Mouse (Mus musculus): ENCODE data around the gene Cd300lf. TPM values are rescaled to one million over a fixed set of nuclear protein-coding genes. Genes with fewer than 3 reads are reported as not detected.

Gene Cd300lf
- polyA plus RNA-seq, 1 experiment from 2014 or later = 0.97 TPM

DNA sequence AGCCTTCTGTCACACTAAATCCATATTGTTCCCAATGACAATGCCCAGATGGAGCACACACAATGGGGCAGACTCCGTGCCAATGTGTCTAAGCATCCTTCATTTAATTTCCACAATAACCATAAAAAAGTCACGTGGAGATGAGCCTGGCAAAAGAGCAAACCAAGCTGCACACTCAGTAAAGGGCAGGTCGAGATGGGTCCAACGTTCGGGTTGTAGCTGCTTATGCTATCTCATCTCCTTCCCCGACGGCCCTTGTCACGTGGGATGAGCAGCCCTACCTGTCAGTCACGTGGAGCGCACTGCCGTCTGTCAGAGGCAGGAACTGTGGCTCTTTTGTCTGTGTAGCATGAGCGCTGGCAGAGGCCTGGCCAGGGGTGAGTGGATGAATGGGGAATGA lies 49.2 kb downstream of the Cd300lf start:
- no peaks in the 10 kb centered on the region for H3K4me1 ChIP-seq (replicated peaks)
- H3K27ac ChIP-seq = no peak overlapping the region
- H3K9ac ChIP-seq = no peak overlapping the region
- peaks cover 20% of the 10 kb centered on the region for H3K27me3 ChIP-seq
- WGBS (ENCODE audit: insufficient replicate concordance) = 33% methylated on average over 12 of the region's 12 CpGs
- no peaks in the 10 kb centered on the region for H3K36me3 ChIP-seq
- no peak for DNase-seq
- H3K4me3 ChIP-seq (replicated peaks) = no peak overlapping the region
- no peaks in the 10 kb centered on the region for H3K9me3 ChIP-seq (replicated peaks)
- ATAC-seq (ENCODE audit: low read depth) = no peak
- no peak overlapping the region for H3K4me2 ChIP-seq

DNA sequence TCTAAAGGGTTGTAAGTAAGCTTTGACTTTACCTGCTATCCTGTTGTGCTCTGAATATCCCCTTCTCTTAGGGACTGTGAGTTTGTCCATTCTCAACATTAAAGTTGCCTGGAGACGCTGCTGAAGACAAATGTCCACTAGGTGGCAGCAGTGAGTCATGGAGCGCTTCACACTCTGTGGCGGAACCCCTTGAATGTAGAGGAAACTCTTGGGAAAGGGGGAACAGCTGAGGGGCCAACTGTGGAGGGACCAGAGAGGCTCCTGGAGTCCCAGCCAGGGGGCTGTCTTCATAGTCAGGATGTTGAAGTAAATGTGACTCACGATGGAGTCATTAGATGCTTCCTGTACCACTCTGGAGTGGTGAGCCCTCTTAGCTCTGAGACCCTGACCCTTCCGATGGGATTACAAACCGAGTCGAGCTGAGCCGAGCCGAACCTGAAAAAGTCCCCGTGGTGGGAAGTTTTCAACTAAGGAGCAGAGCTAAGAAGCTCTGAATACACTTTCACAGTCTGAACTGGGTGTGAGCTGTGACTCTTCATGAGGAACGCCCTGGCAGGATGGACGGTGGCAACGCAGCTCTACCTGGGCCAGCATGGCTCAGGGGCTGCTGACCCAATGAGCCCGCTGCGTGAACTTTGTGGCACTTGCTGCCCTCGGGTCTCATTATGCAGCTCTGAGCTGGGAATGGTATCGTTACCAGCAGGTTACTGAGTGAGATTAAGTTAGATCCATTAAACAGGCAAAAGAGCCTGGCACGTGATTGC lies 50.2 kb downstream of the Cd300lf start:
- H3K27me3 ChIP-seq = peaks cover 16% of the 10 kb centered on the region
- H3K9me3 ChIP-seq (replicated peaks) = no peaks in the 10 kb centered on the region
- no peak overlapping the region for H3K27ac ChIP-seq
- H3K9ac ChIP-seq = no peak overlapping the region
- ATAC-seq (ENCODE audit: low read depth) (no peak), DNase-seq (peak; percentile 38)
- WGBS (ENCODE audit: insufficient replicate concordance) = 31% methylated on average over 18 of the region's 18 CpGs
- no peak overlapping the region for H3K4me2 ChIP-seq
- 0 out of 2 replicates have a peak, but pooled peaks cover 5% of the 10 kb centered on the region for H3K4me1 ChIP-seq (replicated peaks)
- no peaks in the 10 kb centered on the region for H3K36me3 ChIP-seq
- no peak overlapping the region for H3K4me3 ChIP-seq (replicated peaks)

DNA sequence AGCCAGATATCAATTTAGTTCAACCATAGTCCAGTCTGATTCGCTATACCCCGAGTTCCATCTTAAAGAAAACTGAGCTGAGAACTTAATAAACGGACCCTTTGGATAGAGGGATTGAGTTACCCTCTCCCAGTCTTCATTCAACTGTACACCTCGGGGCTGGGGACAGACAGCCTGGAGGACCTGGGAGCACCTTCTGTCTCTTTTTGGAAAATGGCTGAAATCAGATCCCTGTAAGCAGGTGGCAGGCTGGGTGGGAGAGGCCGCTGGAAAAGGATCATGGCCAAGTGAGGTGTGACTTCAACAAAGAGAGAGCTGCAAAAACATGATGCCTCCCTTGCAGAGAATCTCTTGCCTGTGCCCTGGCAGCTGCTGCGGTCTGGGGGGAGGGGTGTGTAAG lies 51.6 kb downstream of the Cd300lf start:
- ATAC-seq (ENCODE audit: low read depth) (no peak), DNase-seq (no peak)
- H3K4me1 ChIP-seq (replicated peaks) = 0 out of 2 replicates have a peak, but pooled peaks cover 8% of the 10 kb centered on the region
- H3K4me2 ChIP-seq = no peak overlapping the region
- no peak overlapping the region for H3K4me3 ChIP-seq (replicated peaks)
- H3K36me3 ChIP-seq = no peaks in the 10 kb centered on the region
- peaks cover 16% of the 10 kb centered on the region for H3K27me3 ChIP-seq
- H3K9ac ChIP-seq = no peak overlapping the region
- no peaks in the 10 kb centered on the region for H3K9me3 ChIP-seq (replicated peaks)
- H3K27ac ChIP-seq = no peak overlapping the region
- 52% methylated on average over 6 of the region's 6 CpGs for WGBS (ENCODE audit: insufficient replicate concordance)

DNA sequence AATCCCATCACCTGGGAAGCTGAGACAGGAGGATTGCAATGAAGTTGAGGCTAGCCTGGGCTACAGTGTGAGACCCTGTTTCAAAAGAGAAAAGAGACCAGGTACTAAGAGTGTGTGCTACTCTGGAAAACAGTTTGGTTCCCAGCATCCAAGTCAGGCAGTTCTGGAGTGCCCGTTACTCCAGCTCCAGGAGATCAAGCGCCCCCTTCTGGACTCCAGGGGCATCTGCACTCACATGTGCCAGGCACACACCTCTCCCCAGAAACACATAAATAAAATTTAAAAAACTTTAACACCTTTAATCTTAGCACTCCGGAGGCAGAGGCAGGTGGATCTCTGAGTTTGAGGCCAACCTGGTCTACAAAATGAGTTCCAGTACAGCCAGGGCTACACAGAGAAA lies 52.4 kb downstream of the Cd300lf start:
- DNase-seq (no peak), ATAC-seq (ENCODE audit: low read depth) (no peak)
- Histone ChIP-seq H3K9me3 (replicated peaks) (no peaks in the 10 kb centered on the region), H3K9ac (no peak overlapping the region), H3K36me3 (no peaks in the 10 kb centered on the region), H3K27me3 (peaks cover 16% of the 10 kb centered on the region), H3K4me3 (replicated peaks) (no peak overlapping the region), H3K4me2 (no peak overlapping the region), H3K27ac (no peak overlapping the region), H3K4me1 (replicated peaks) (peaks cover 9% of the 10 kb centered on the region)
- 42% methylated on average over 3 of the region's 3 CpGs for WGBS (ENCODE audit: insufficient replicate concordance)

DNA sequence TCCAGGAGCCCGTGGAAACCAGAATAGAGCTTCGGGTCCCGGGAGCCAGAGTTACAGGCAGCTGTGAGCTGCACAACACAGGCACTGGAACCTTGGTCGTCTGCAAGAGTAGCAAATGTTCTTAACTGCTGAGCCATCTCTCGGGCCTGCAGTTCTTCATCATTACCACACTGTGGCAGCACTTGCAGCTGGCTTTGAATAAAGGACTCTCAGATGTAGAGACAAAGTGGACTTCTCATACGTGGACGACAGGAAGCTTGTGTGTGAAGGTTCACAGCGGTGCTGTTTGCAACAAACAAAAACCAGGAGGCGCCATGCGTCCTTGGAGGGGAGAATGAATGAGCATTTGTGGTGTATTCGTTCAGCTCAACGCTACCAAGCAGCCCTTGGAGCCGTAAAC lies 52.9 kb downstream of the Cd300lf start:
- H3K4me3 ChIP-seq (replicated peaks) = no peak overlapping the region
- ATAC-seq (ENCODE audit: low read depth) (no peak), DNase-seq (no peak)
- no peak overlapping the region for H3K27ac ChIP-seq
- peaks cover 16% of the 10 kb centered on the region for H3K27me3 ChIP-seq
- H3K4me1 ChIP-seq (replicated peaks) = peaks cover 14% of the 10 kb centered on the region
- H3K4me2 ChIP-seq = no peak overlapping the region
- no peak overlapping the region for H3K9ac ChIP-seq
- 19% methylated on average over 13 of the region's 13 CpGs for WGBS (ENCODE audit: insufficient replicate concordance)
- H3K9me3 ChIP-seq (replicated peaks) = no peaks in the 10 kb centered on the region
- no peaks in the 10 kb centered on the region for H3K36me3 ChIP-seq

DNA sequence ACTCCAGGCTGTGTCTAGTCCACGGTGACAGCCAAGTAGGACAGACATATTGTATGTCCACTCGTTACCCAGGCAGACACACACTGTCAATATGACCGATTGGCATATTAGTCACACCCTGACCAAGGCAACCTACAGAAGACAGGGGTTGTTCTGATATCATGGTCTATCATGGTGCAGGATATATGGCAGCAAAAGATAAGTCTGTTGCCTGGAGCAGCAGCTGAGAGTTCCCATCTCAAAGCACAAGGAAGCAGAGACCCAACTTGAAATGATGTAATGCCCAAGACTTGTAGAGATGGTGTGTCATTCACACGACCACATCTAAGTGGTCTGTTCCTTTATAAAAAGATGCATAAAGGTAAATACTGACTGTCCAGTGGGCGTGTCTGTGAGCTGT lies 55.1 kb downstream of the Cd300lf start:
- Histone ChIP-seq H3K27ac (no peak overlapping the region), H3K27me3 (peaks cover 2% of the 10 kb centered on the region; the same call in 1 of the 2 replicates), H3K9me3 (replicated peaks) (no peaks in the 10 kb centered on the region), H3K36me3 (no peaks in the 10 kb centered on the region), H3K4me1 (replicated peaks) (peaks cover 25% of the 10 kb centered on the region), H3K4me3 (replicated peaks) (no peak overlapping the region), H3K9ac (no peak overlapping the region), H3K4me2 (no peak overlapping the region)
- WGBS (ENCODE audit: insufficient replicate concordance) = 40% methylated on average over 5 of the region's 5 CpGs
- ATAC-seq (ENCODE audit: low read depth) (no peak), DNase-seq (no peak)

DNA sequence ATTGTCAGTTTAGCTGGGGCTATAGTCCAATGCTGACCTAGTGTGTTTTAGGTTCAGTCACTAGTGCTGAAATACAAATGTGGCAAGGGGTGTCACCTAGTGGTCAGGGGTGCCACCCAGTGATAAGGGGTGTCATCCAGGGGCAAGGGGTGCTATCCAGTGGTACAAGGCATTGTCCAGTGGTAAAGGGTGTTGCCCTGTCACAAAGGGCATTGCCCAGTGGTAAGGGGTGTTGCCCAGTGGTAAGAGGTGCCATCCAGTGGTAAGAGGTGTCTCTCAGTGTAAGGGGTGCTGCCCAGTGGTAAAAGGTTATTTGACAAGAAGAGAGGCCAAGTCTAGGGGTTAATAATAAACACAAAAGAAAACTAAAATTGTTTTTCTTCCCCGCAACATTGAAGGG lies 56.4 kb downstream of the Cd300lf start:
- no peak overlapping the region for H3K4me2 ChIP-seq
- H3K9me3 ChIP-seq (replicated peaks) = no peaks in the 10 kb centered on the region
- 86% methylated on average over 1 of the region's 1 CpGs for WGBS (ENCODE audit: insufficient replicate concordance)
- H3K9ac ChIP-seq = no peak overlapping the region
- no peaks in the 10 kb centered on the region for H3K27me3 ChIP-seq
- ATAC-seq (ENCODE audit: low read depth) (no peak), DNase-seq (no peak)
- no peak overlapping the region for H3K27ac ChIP-seq
- H3K36me3 ChIP-seq = no peaks in the 10 kb centered on the region
- peaks cover 25% of the 10 kb centered on the region for H3K4me1 ChIP-seq (replicated peaks)
- H3K4me3 ChIP-seq (replicated peaks) = no peak overlapping the region

DNA sequence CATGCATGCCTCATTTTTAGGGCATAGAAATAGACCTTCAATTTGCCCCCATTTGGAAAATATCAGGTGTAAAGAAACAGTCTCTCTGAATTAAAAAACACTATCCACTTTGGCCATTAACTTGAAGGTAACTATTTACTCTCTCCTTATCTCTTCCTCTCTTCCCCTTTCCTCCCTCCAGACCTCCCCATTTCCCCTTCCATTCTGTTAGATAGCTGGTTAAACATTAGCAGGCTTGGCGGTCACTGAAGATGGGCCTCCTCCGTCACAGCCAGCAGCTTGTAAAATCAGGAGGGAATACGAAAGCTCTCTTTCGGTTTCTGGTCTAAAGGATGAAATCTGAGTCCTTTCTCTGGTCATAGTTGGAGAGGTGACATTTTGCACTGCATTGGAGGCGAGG lies 57.9 kb downstream of the Cd300lf start:
- ATAC-seq (ENCODE audit: low read depth) (peak; percentile 60), DNase-seq (no peak)
- H3K9me3 ChIP-seq (replicated peaks) = no peaks in the 10 kb centered on the region
- H3K27me3 ChIP-seq = no peaks in the 10 kb centered on the region
- H3K9ac ChIP-seq = no peak overlapping the region
- H3K27ac ChIP-seq = peak overlapping the region; percentile 79
- no peak overlapping the region for H3K4me3 ChIP-seq (replicated peaks)
- 11% methylated on average over 5 of the region's 5 CpGs for WGBS (ENCODE audit: insufficient replicate concordance)
- peaks cover 36% of the 10 kb centered on the region for H3K4me1 ChIP-seq (replicated peaks)
- no peaks in the 10 kb centered on the region for H3K36me3 ChIP-seq
- H3K4me2 ChIP-seq = peak overlapping the region; percentile 24; the same call in 1 of the 2 replicates

DNA sequence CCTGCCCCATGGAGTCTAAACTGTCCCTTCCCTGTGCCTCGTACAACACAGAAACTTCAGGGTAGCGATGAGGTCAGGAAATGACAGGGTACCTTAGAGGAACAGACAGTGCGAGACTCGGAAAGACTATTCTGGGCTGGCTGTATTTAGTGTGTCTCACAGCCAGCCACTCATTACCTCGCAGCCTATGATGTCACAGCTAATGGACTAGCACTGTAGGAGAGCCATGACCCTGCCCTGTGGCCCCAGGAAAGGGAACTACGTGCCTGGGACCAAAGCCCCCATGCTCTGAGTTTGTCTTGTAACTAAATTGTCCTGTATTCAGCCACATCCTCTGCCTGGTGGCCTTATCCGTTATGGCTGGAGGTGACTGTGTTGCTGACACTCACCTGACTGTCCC lies 58.4 kb downstream of the Cd300lf start:
- DNase-seq (no peak), ATAC-seq (ENCODE audit: low read depth) (peak; percentile 57)
- H3K27ac ChIP-seq = peak overlapping the region; percentile 79
- no peaks in the 10 kb centered on the region for H3K9me3 ChIP-seq (replicated peaks)
- H3K4me3 ChIP-seq (replicated peaks) = no peak overlapping the region
- peaks cover 36% of the 10 kb centered on the region for H3K4me1 ChIP-seq (replicated peaks)
- no peaks in the 10 kb centered on the region for H3K27me3 ChIP-seq
- no peak overlapping the region for H3K4me2 ChIP-seq
- H3K36me3 ChIP-seq = no peaks in the 10 kb centered on the region
- WGBS (ENCODE audit: insufficient replicate concordance) = 15% methylated on average over 7 of the region's 7 CpGs
- H3K9ac ChIP-seq = no peak overlapping the region

DNA sequence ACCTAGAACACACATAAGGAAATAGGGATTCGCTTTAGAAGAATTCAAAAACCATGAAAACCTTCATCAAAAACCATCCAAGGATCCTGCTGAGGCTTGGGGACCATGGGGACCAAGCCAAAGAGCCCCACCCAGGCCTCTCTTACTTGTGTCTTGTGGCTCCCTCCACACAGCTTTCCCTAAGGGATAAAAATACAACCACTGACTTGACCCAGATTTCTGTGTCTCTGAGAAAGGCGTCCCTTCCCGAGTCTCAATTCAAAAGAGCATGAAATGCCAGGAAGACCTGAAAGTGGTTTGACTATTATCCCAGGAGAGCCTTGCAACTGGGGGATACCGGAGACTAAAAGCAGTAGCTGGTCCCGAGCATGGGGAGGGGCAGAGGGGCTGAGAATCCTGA lies 60.8 kb downstream of the Cd300lf start:
- H3K27ac ChIP-seq = no peak overlapping the region
- no peak for ATAC-seq (ENCODE audit: low read depth)
- H3K9ac ChIP-seq = no peak overlapping the region
- no peak overlapping the region for H3K4me2 ChIP-seq
- no peaks in the 10 kb centered on the region for H3K27me3 ChIP-seq
- H3K36me3 ChIP-seq = no peaks in the 10 kb centered on the region
- 56% methylated on average over 5 of the region's 5 CpGs for WGBS (ENCODE audit: insufficient replicate concordance)
- H3K4me3 ChIP-seq (replicated peaks) = no peak overlapping the region
- H3K9me3 ChIP-seq (replicated peaks) = no peaks in the 10 kb centered on the region
- peaks cover 28% of the 10 kb centered on the region for H3K4me1 ChIP-seq (replicated peaks)
- DNase-seq = no peak

DNA sequence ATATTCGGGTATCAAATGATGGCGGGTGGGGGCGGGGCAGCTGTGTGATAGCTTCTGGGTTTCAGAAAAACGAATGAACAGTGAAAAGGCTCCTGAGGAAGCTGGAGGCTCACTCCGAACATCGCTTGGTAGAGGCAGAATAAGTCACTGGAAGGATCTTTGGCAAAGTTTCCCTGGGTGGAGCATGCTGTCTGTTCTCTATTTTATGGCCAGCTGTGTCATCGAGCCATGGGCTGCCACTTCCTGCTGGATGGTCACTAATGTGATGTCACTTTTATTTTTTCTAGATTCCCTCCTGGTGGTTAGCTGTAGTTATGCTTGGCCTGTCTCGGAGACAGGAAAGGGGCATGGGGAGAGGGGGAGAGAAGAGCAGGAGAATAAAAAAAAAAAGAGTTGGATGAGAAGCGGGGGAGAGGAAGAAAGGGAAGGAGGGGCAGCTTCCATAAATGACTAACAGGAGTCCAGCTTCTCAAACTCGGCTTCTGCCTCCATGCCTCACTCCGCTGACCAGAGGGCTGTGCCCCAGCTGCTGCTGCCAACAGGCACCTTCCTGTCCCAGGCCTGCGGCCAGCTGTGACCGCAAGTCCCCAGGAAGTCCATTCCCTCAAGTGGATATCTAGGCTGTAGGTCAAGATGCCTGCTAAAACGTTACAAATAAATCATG lies 62.0 kb downstream of the Cd300lf start:
- WGBS (ENCODE audit: insufficient replicate concordance) = 13% methylated on average over 14 of the region's 14 CpGs
- no peaks in the 10 kb centered on the region for H3K36me3 ChIP-seq
- H3K9ac ChIP-seq = no peak overlapping the region
- H3K27ac ChIP-seq = no peak overlapping the region
- peaks cover 28% of the 10 kb centered on the region for H3K4me1 ChIP-seq (replicated peaks)
- no peak for ATAC-seq (ENCODE audit: low read depth)
- no peak for DNase-seq
- H3K4me2 ChIP-seq = peak overlapping the region; percentile 23
- H3K4me3 ChIP-seq (replicated peaks) = no peak overlapping the region
- no peaks in the 10 kb centered on the region for H3K9me3 ChIP-seq (replicated peaks)
- no peaks in the 10 kb centered on the region for H3K27me3 ChIP-seq

All from liver, embryonic 13.5 days (tissue).